8 mouse cellular contexts compared by ENCODE assay signal in the genomic region with DNA sequence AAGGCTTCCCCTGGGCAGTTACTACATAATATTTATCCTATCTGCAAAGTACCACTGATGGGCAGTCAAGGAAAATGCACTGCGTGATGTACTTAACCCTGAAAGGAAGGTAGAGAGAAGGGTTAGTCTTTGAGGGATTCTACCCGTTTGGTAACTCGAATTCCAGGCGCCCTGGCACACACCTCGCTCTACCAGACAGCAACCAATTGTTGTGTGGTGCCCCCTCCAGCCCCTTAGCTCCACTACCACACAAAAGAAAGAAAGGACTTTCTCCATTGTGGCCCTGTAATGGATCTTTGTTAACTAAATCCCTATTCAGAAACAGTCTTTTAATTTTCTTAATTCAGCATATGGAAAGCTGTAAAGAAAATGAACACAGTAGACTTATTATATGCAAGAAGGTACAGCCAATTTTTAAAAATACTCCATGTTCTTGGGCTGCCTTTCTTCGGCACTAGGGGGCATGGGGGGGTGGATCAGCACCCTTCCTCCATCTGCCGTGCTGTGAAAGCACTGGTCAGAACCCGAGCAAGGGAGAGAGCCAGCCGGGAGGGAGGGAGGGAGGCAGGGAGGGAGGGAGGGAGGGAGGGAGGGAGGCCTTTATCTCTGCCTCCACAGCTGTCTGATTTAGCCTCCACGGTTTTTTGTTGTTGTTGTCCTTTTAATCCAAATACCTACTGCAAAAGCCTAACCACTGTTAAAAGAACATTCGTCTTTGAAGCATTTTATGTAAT. TPM values are rescaled to one million over a fixed set of nuclear protein-coding genes. Genes with fewer than 3 reads are reported as not detected.
DNase-seq lines count a peak whose midpoint lies in the region; ATAC-seq and TF ChIP-seq lines count a peak whose summit lies in the region.

No protein-coding gene starts in this region.

- H3K79me2 ChIP-seq in myocyte (ENCODE audit: control insufficient read depth, insufficient read depth) = peaks cover 77% of the 10 kb centered on the region

- no peak for TF ChIP-seq CTCF in cortical plate, adult 2 months (IDR thresholded peaks at IDR 0.05; ENCODE audit: extremely low read depth, insufficient read depth, low read length)
- peak; percentile 72 for TF ChIP-seq CTCF in liver, embryonic 14.5 days (IDR thresholded peaks at IDR 0.05; ENCODE audit: low read depth)

- peak; percentile 49; the same call in 1 of the 2 replicates for TF ChIP-seq EP300 in liver, embryonic 14.5 days (IDR thresholded peaks at IDR 0.05; ENCODE audit: low read depth)

- peak overlapping the region; percentile 96 for H3K4me2 ChIP-seq in intestine, embryonic 16.5 days (ENCODE audit: low read depth, low read length)
- H3K4me2 ChIP-seq in liver, embryonic 14.5 days (ENCODE audit: low read depth) = peak overlapping the region; percentile 98
- H3K4me2 ChIP-seq in myocyte (ENCODE audit: low read depth) = peak overlapping the region; percentile 97

- 0 out of 2 replicates have a peak overlapping the region, but pooled peaks have one; percentile 93 for H3K9ac ChIP-seq in intestine, embryonic 16.5 days (ENCODE audit: low read depth, low read length)
- peak overlapping the region; percentile 96 for H3K9ac ChIP-seq in liver, embryonic 14.5 days (replicated peaks)

- peak overlapping the region; percentile 55 for H3K4me3 ChIP-seq in cortical plate, adult 2 months (ENCODE audit: insufficient read depth, low read length)
- H3K4me3 ChIP-seq in intestine, embryonic 16.5 days (ENCODE audit: low read length) = peak overlapping the region; percentile 92
- H3K4me3 ChIP-seq in liver, embryonic 14.5 days (ENCODE audit: insufficient read depth in 1 of 2, low read depth in 2 of 2, low read length in 2 of 2) = peak overlapping the region; percentile 98 to 99; a peak in 3 of 4 replicates
- H3K4me3 ChIP-seq in myocyte = peak overlapping the region; percentile 89

- no peaks in the 10 kb centered on the region for H3K36me3 ChIP-seq in intestine, embryonic 16.5 days (ENCODE audit: control insufficient read depth, insufficient read depth, low read length)
- no peaks in the 10 kb centered on the region for H3K36me3 ChIP-seq in liver, embryonic 14.5 days (replicated peaks; ENCODE audit: control insufficient read depth, insufficient read depth, low read depth)
- H3K36me3 ChIP-seq in myocyte (ENCODE audit: control insufficient read depth, insufficient read depth) = no peaks in the 10 kb centered on the region
- no peaks in the 10 kb centered on the region for H3K36me3 ChIP-seq in splenic B cell, adult 2 months (ENCODE audit: control insufficient read depth, insufficient read depth, low read length, poor library complexity, severe bottlenecking)

- no peaks in the 10 kb centered on the region for H3K27me3 ChIP-seq in intestine, embryonic 16.5 days (replicated peaks; ENCODE audit: control insufficient read depth, insufficient read depth, low read length)
- no peaks in the 10 kb centered on the region for H3K27me3 ChIP-seq in liver, embryonic 14.5 days (ENCODE audit: control insufficient read depth, insufficient read depth, low read length)
- no peaks in the 10 kb centered on the region for H3K27me3 ChIP-seq in myocyte (ENCODE audit: control insufficient read depth, insufficient read depth, insufficient read length)
- H3K27me3 ChIP-seq in splenic B cell, adult 2 months (ENCODE audit: control insufficient read depth, insufficient read depth, low read length, poor library complexity, severe bottlenecking) = no peaks in the 10 kb centered on the region

- H3K4me1 ChIP-seq in cortical plate, adult 2 months (ENCODE audit: control insufficient read depth, insufficient read depth, low read length) = peaks cover 4% of the 10 kb centered on the region
- peaks cover 15% of the 10 kb centered on the region for H3K4me1 ChIP-seq in intestine, embryonic 16.5 days (ENCODE audit: control insufficient read depth, insufficient read depth, low read length)
- peaks cover 20 to 21% of the 10 kb centered on the region in 2 experiments for H3K4me1 ChIP-seq in liver, embryonic 14.5 days (replicated peaks; ENCODE audit: control insufficient read depth in 2 of 2, insufficient read depth in 2 of 2, low read length in 1 of 2)

- peak; percentile 60 to 68 for DNase-seq in left cerebral cortex, adult 18-20 months (ENCODE audit: low spot score in 2 of 2)
- no peak for DNase-seq in left cerebral cortex, adult 11 months (ENCODE audit: low spot score)
- peak; percentile 62 to 65 (median 63) for DNase-seq in liver, embryonic 14.5 days (ENCODE audit: low read depth in 3 of 3, low spot score in 3 of 3)
- DNase-seq in splenic B cell, adult 2 months (ENCODE audit: low read depth, low spot score) = peak; percentile 68

- no peak for TF ChIP-seq POLR2A in cortical plate, adult 2 months (IDR thresholded peaks at IDR 0.05; ENCODE audit: extremely low read depth, insufficient read depth, low read length)
- no peak for TF ChIP-seq POLR2A in myocyte (IDR thresholded peaks at IDR 0.05; ENCODE audit: insufficient read length, low read depth)

- WGBS in intestine, embryonic 16.5 days = 29% methylated on average over 9 of the region's 11 CpGs
- 34% methylated on average over 9 of the region's 11 CpGs for WGBS in liver, embryonic 14.5 days (ENCODE audit: insufficient replicate concordance)

- no peaks in the 10 kb centered on the region for H3K9me3 ChIP-seq in intestine, embryonic 16.5 days (ENCODE audit: control insufficient read depth, low read length)
- H3K9me3 ChIP-seq in liver, embryonic 14.5 days (ENCODE audit: control insufficient read depth, low read length) = no peaks in the 10 kb centered on the region

- peak; percentile 39 for ATAC-seq in granulocyte monocyte progenitor cell, adult 5-6 weeks (replicated peaks; ENCODE audit: poor library complexity, severe bottlenecking)
- no peak for ATAC-seq in intestine, embryonic 16.5 days
- ATAC-seq in liver, embryonic 14.5 days (ENCODE audit: insufficient read depth) = peak; percentile 47

- no peak overlapping the region for H3K27ac ChIP-seq in cortical plate, adult 2 months (ENCODE audit: insufficient read depth, low read length)
- H3K27ac ChIP-seq in intestine, embryonic 16.5 days (ENCODE audit: low read length) = peak overlapping the region; percentile 68; the same call in 1 of the 2 replicates
- H3K27ac ChIP-seq in liver, embryonic 14.5 days = peak overlapping the region; percentile 96

- no peak overlapping the region for H3ac ChIP-seq in myocyte (ENCODE audit: control insufficient read depth, insufficient read length)

TF ChIP-seq in myocyte, 11 proteins besides CTCF, POLR2A, EP300 and RAD21:
- no peak for TF ChIP-seq REST (IDR thresholded peaks at IDR 0.05; ENCODE audit: insufficient read depth, insufficient read length)
- peak in 1 of 3 experiments; percentile 22 for TF ChIP-seq MYOG (IDR thresholded peaks at IDR 0.05; ENCODE audit: control insufficient read depth in 1 of 3, insufficient read depth in 1 of 3, insufficient read length in 2 of 3, low read depth in 2 of 3)
TF ChIP-seq in myocyte: peak in this region for 1.

RNA-seq across cellular contexts. Expression of gene Spen, which starts 3.3 kb away (rescaled TPM):
- total RNA-seq in left cerebral cortex, adult 18-20 months (2021) = 10 to 100 TPM; 58.4 to 60.6 TPM
- 12.4 and 13.0 TPM in 2 replicates for polyA plus RNA-seq in cortical plate, adult 2 months (2012; rRNA removed)
- 37.8 TPM in 2 replicates for total RNA-seq in granulocyte monocyte progenitor cell, adult 5-6 weeks (2014; fragmentation: Nextera tagmentation)
- 21.4 and 25.5 TPM in 2 replicates for total RNA-seq in granulocyte monocyte progenitor cell, adult 5-6 weeks (2017)
- 6.2 and 6.3 TPM in 2 replicates for polyA plus RNA-seq in intestine, embryonic 16.5 days (2015; fragmentation: Nextera tagmentation; extraction: Ambion mirVana)
- polyA plus RNA-seq in liver, embryonic 14.5 days (2012; rRNA removed) = 2.5 and 4.0 TPM in 2 replicates
- 3.4 and 3.8 TPM in 2 replicates for polyA plus RNA-seq in liver, embryonic 14.5 days (2014; fragmentation: Nextera tagmentation; extraction: Ambion mirVana)
- 11.7 TPM for polyA plus RNA-seq in myocyte (2012; fragmentation: generic; extraction: Trizol)
